Mouse (Mus musculus): ENCODE measurements around the gene Gm5662. TPM values are rescaled to one million over a fixed set of nuclear protein-coding genes. Genes with fewer than 3 reads are reported as not detected.
"Not testable (repeated sequence)": the region's sequence is repeated elsewhere in the genome, so short reads cannot be mapped to it uniquely, and the experiment has no call there.

Gm5662 gene
- 0.15 TPM for polyA plus RNA-seq (2012; fragmentation: generic; extraction: Trizol)
- long read RNA-seq, experiment 1, transcript Gm5662-201 (2 exons, 1,840 nt): major isoform, 10 of 10 reads
- long read RNA-seq, experiment 1, partial matches to known transcripts: 0 of 10 reads
- long read RNA-seq, experiment 1, other reads (novel, unspliced or antisense): 0 of 10 reads
- long read RNA-seq, experiment 2, partial matches to known transcripts: 0 of 5 reads
- long read RNA-seq, experiment 2, other reads (novel, unspliced or antisense): 1 of 5 reads

DNA sequence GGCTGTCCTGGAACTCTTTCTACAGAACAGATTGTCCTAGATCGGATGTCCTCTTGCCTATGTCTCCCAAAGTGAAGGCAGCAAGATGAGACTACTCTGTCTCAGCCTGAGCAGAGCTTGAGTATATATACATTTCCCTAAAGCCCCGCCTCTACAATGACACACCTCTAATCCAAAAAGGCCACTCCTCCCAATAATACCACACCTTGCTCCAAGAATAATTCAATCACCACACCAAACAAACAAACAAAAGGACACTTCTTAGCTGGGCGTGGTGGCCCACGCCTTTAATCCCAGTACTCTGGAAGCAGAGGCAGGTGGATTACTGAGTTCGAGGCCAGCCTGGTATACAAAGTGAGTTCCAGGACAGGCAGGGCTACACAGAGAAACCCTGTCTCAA is at the start of gene Gm5662:
TSS of gene Gm5662 (minus strand) at position 101 of the 400 bp plus-strand sequence.
- not testable (repeated sequence) for H3K27me3 ChIP-seq (ENCODE audit: control insufficient read depth, insufficient read depth, insufficient read length); H3K79me2 ChIP-seq (ENCODE audit: control insufficient read depth, insufficient read depth); H3ac ChIP-seq (ENCODE audit: control insufficient read depth, insufficient read length, low read depth); H3K36me3 ChIP-seq (ENCODE audit: control insufficient read depth, insufficient read depth); H3K4me3 ChIP-seq (ENCODE audit: insufficient read depth, poor library complexity, severe bottlenecking); H3K79me3 ChIP-seq (ENCODE audit: low read depth)

DNA sequence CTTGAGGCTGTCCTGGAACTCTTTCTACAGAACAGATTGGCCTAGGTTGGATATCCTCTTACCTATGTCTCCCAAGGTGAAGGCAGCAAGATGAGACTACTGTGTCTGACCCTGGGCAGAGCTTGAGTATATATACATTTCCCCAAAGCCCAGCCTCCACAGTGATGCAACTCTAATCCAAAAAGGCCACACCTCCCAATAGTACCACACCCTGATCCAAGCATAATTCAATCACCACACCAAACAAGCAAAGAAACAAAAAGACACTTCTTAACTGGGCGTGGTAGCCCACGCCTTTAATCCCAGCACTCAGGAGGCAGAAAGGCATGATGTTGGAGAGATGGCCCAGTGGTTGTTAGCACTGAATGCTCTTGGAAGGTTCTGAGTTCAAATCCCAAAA is 49.6 kb upstream of the Gm5662 start, which contains the start of gene Gm5039:
TSS of gene Gm5039 (minus strand) at position 101 of the 400 bp plus-strand sequence.
- not testable (repeated sequence) for H3K79me3 ChIP-seq (ENCODE audit: low read depth); H3K79me2 ChIP-seq (ENCODE audit: control insufficient read depth, insufficient read depth); H3K36me3 ChIP-seq (ENCODE audit: control insufficient read depth, insufficient read depth); H3K4me3 ChIP-seq (ENCODE audit: insufficient read depth, poor library complexity, severe bottlenecking); H3K27me3 ChIP-seq (ENCODE audit: control insufficient read depth, insufficient read depth, insufficient read length); H3ac ChIP-seq (ENCODE audit: control insufficient read depth, insufficient read length, low read depth)

DNA sequence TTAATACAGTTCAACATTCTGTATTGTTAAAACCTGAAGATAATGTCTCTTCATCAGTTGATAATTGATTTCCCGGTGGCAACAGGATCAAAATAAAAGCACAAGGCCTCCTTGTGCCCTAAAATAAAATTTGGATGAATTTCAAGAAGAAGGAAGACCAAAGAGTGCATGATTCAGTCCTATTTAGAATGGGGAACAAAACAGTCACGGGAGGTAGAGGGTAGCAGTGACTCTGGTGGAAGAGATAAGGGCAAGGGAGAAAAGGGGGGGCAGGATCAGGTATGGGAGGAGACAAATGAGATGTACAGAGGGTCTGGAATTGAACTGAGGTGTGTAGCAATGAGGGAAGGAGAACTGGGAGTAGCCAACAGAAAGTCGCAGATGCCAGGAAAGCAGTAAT is 40.3 kb upstream of the Gm5662 start:
- H3K27me3 ChIP-seq (ENCODE audit: control insufficient read depth, insufficient read depth, insufficient read length): no peaks in the 10 kb centered on the region
- no peaks in the 10 kb centered on the region for H3K79me3 ChIP-seq (ENCODE audit: low read depth)
- H3K36me3 ChIP-seq (ENCODE audit: control insufficient read depth, insufficient read depth): no peaks in the 10 kb centered on the region
- no peak overlapping the region for H3K4me3 ChIP-seq (ENCODE audit: insufficient read depth, poor library complexity, severe bottlenecking)
- no peak overlapping the region for H3ac ChIP-seq (ENCODE audit: control insufficient read depth, insufficient read length, low read depth)
- TF ChIP-seq CTCF (IDR thresholded peaks at IDR 0.05; ENCODE audit: control insufficient read depth, insufficient read depth, insufficient read length) (no peak), MAX (IDR thresholded peaks at IDR 0.05) (no peak), MYOG (IDR thresholded peaks at IDR 0.05; ENCODE audit: control insufficient read depth, extremely low read depth, insufficient read length) (no peak), MYOD1 (IDR thresholded peaks at IDR 0.05; ENCODE audit: control insufficient read depth, insufficient read length, low read depth) (no peak), CEBPB (IDR thresholded peaks at IDR 0.05; ENCODE audit: low read depth) (no peak), FOSL1 (IDR thresholded peaks at IDR 0.05; ENCODE audit: insufficient read depth, low read length, poor library complexity, severe bottlenecking) (no peak), USF1 (IDR thresholded peaks at IDR 0.05; ENCODE audit: low read depth) (no peak)
- H3K79me2 ChIP-seq (ENCODE audit: control insufficient read depth, insufficient read depth): no peaks in the 10 kb centered on the region

DNA sequence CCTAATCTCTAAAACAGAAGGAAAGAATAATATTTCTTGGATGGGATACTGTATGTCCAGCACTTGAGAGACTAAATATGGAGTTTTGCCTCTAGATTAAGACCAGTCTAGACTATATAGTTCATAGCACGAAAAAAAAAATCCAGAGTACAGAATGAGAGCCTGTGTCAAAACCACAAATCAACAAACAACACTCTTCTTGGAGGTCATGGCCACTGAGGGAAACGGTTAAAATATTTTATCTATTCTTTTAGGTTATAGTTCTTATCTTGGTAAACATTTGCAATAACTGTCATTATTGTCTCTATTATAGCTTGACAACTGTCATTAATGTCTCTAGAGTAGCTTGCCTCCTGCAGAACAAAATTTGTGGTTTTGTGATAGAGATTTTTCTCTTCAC is 22.9 kb upstream of the Gm5662 start:
- H3K27me3 ChIP-seq (ENCODE audit: control insufficient read depth, insufficient read depth, insufficient read length); H3K4me3 ChIP-seq (ENCODE audit: insufficient read depth, poor library complexity, severe bottlenecking); H3K79me2 ChIP-seq (ENCODE audit: control insufficient read depth, insufficient read depth); H3K79me3 ChIP-seq (ENCODE audit: low read depth); H3K36me3 ChIP-seq (ENCODE audit: control insufficient read depth, insufficient read depth); H3ac ChIP-seq (ENCODE audit: control insufficient read depth, insufficient read length, low read depth): not testable (repeated sequence)

DNA sequence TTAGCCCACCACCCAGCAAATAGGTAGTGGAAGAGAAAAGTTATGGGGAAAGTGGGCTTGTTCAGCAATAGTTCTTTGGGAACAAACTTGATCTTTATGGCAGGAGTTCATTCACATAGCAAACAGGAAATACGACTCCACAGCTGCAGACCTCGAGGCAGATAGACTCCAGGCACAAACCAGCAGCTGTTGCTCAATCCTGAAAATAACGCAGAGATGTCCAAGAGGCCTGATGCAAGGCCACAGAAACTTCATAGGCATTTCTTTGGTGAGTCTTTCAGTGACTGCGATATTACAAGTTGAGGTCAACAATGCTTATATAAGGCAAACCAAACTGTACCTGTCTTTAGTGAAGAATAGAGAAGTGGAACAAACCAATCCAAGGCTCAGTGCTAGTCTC is 18.8 kb upstream of the Gm5662 start:
- not testable (repeated sequence) for H3K36me3 ChIP-seq (ENCODE audit: control insufficient read depth, insufficient read depth); H3ac ChIP-seq (ENCODE audit: control insufficient read depth, insufficient read length, low read depth); H3K79me3 ChIP-seq (ENCODE audit: low read depth); H3K4me3 ChIP-seq (ENCODE audit: insufficient read depth, poor library complexity, severe bottlenecking); H3K79me2 ChIP-seq (ENCODE audit: control insufficient read depth, insufficient read depth); H3K27me3 ChIP-seq (ENCODE audit: control insufficient read depth, insufficient read depth, insufficient read length)
- peak; percentile 32 for TF ChIP-seq CEBPB (IDR thresholded peaks at IDR 0.05; ENCODE audit: low read depth)

DNA sequence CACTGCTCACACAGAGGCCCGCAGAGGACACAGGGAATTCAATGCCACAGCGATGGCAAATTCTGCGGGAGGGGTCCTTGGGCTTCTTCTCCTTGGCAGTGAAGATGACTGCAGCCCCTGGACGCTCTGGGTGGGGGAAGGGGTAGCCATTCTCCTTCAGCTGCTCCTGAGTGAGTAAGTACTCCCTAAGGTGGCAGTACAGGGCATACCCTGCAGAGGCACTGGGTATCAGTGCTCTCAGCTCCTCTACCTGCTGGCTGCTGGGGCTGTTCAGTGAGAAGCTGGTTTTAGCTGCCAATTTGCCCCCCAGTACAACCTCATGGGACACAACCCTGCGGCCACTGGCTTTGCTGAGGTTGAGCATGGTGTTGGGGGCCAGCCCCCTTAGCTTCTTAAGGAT is 10.9 kb upstream of the Gm5662 start:
- not testable (repeated sequence) for H3K79me3 ChIP-seq (ENCODE audit: low read depth); H3ac ChIP-seq (ENCODE audit: control insufficient read depth, insufficient read length, low read depth); H3K79me2 ChIP-seq (ENCODE audit: control insufficient read depth, insufficient read depth); H3K4me3 ChIP-seq (ENCODE audit: insufficient read depth, poor library complexity, severe bottlenecking); H3K27me3 ChIP-seq (ENCODE audit: control insufficient read depth, insufficient read depth, insufficient read length); H3K36me3 ChIP-seq (ENCODE audit: control insufficient read depth, insufficient read depth)

DNA sequence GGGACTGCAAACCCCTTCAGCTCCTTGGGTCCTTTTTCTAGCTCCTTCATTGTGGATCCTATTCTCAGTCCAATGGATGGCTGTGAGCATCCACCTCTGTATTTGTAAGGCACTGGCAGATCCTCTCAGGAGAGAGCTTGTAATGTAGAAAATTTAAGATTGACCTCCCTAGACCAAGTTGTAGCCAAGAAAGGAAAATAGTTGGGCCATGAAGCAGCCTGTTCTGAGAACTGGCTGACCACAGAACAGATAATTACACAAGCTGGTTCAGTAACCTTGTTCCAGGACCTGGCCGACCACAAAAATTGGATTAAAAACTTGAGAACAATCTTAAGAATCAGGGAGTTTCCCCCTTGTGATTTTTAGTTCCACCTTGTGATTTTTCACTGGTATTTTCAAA is 17.1 kb downstream of the Gm5662 start:
- H3K79me3 ChIP-seq (ENCODE audit: low read depth): no peaks in the 10 kb centered on the region
- no peaks in the 10 kb centered on the region for H3K79me2 ChIP-seq (ENCODE audit: control insufficient read depth, insufficient read depth)
- no peak overlapping the region for H3K4me3 ChIP-seq (ENCODE audit: insufficient read depth, poor library complexity, severe bottlenecking)
- no peak overlapping the region for H3ac ChIP-seq (ENCODE audit: control insufficient read depth, insufficient read length, low read depth)
- TF ChIP-seq MYOD1 (IDR thresholded peaks at IDR 0.05; ENCODE audit: control insufficient read depth, insufficient read length, low read depth) (no peak), CEBPB (IDR thresholded peaks at IDR 0.05; ENCODE audit: low read depth) (no peak), CTCF (IDR thresholded peaks at IDR 0.05; ENCODE audit: control insufficient read depth, insufficient read depth, insufficient read length) (no peak), USF1 (IDR thresholded peaks at IDR 0.05; ENCODE audit: low read depth) (no peak), MAX (IDR thresholded peaks at IDR 0.05) (no peak), FOSL1 (IDR thresholded peaks at IDR 0.05; ENCODE audit: insufficient read depth, low read length, poor library complexity, severe bottlenecking) (no peak), MYOG (IDR thresholded peaks at IDR 0.05; ENCODE audit: control insufficient read depth, extremely low read depth, insufficient read length) (no peak)
- H3K36me3 ChIP-seq (ENCODE audit: control insufficient read depth, insufficient read depth): no peaks in the 10 kb centered on the region
- H3K27me3 ChIP-seq (ENCODE audit: control insufficient read depth, insufficient read depth, insufficient read length): no peaks in the 10 kb centered on the region

DNA sequence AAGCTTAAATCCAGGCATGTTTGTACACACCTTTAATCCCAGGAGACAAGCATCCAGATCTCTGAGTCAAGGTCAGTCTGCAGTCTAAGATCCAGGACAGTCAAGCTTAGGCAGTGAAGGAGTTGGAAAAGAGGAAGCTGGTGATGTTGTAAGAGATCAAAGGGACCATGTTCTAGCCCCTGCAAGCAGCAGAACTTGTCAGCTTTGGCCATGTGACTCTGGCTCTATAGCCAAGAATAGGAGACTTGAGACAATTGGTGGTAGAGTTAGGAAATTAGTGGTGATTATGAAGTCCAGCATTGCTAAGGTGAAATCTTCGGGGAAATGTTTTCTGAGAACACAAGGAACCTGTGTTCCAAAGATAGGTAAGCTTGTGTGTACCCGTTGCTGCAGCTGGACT is 18.4 kb downstream of the Gm5662 start:
- not testable (repeated sequence) for H3K79me3 ChIP-seq (ENCODE audit: low read depth); H3K79me2 ChIP-seq (ENCODE audit: control insufficient read depth, insufficient read depth); H3K27me3 ChIP-seq (ENCODE audit: control insufficient read depth, insufficient read depth, insufficient read length); H3K4me3 ChIP-seq (ENCODE audit: insufficient read depth, poor library complexity, severe bottlenecking); H3ac ChIP-seq (ENCODE audit: control insufficient read depth, insufficient read length, low read depth); H3K36me3 ChIP-seq (ENCODE audit: control insufficient read depth, insufficient read depth)

DNA sequence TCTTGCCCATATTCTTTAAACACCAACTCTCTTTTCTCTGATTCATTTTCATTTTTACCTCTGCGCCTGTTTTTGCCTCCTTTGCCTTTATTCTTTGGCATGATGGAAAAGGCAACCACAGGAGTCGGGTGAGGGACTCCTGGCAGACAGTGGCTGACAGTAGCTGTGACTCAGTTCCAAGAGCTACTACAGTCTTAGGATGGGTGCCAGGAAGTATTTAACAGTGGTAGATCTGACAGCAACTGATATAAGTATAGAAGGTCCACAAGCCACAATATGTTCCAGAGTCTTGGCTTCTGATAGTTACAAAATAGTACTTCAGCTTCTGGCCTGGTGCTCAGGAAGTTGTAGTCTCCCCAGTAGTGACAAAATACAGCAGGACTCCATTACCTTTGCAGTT is 24.3 kb downstream of the Gm5662 start, which contains the start of gene Gm8332:
TSS of gene Gm8332 (minus strand) at position 101 of the 400 bp plus-strand sequence.
- not testable (repeated sequence) for H3ac ChIP-seq (ENCODE audit: control insufficient read depth, insufficient read length, low read depth); H3K79me3 ChIP-seq (ENCODE audit: low read depth); H3K36me3 ChIP-seq (ENCODE audit: control insufficient read depth, insufficient read depth); H3K4me3 ChIP-seq (ENCODE audit: insufficient read depth, poor library complexity, severe bottlenecking); H3K79me2 ChIP-seq (ENCODE audit: control insufficient read depth, insufficient read depth); H3K27me3 ChIP-seq (ENCODE audit: control insufficient read depth, insufficient read depth, insufficient read length)
